Mouse (Mus musculus) granulocyte monocyte progenitor cell, adult 5-6 weeks (primary cell): ENCODE results near the gene Bbs2. TPM values are rescaled to one million over a fixed set of nuclear protein-coding genes. Genes with fewer than 3 reads are reported as not detected.
"Not testable (repeated sequence)": the region's sequence is repeated elsewhere in the genome, so short reads cannot be mapped to it uniquely, and the experiment has no call there.

Experiments used
- ATAC-seq: replicated peaks from 2 replicates; pipeline ENCODE4 v1.8.0; 2016; ENCODE audit warnings: mild to moderate bottlenecking, moderate TSS enrichment, inconsistent platforms; ENCODE audit not compliant: poor library complexity, severe bottlenecking
- total RNA-seq, 2 experiments: library from RNA; stranded (forward) in 1 of 2; stranded (reverse) in 1 of 2; fragments of 200-712, 200-1000 nt in 1 of 2; fragments of >200 nt in 1 of 2; fragmentation: Nextera tagmentation in 1 of 2; gene quantifications; 2 replicates each; pipeline ENCODE4 v1.2.3; 2014 to 2017

The Bbs2 gene
- total RNA-seq (2014; fragmentation: Nextera tagmentation) (3.8 and 17.6 TPM in 2 replicates), total RNA-seq (2017) (5.1 and 15.6 TPM in 2 replicates)

GRCm38 (mm10) chr8:94098081-94098974 lies at the start of gene Bbs2:
Gene Bbs2, minus strand, starts transcription at chr8:94098928.
- peak; percentile 95 for ATAC-seq

GRCm38 (mm10) chr8:94148236-94148635 lies 49.5 kb upstream of the Bbs2 start:
- ATAC-seq = no peak

DNA sequence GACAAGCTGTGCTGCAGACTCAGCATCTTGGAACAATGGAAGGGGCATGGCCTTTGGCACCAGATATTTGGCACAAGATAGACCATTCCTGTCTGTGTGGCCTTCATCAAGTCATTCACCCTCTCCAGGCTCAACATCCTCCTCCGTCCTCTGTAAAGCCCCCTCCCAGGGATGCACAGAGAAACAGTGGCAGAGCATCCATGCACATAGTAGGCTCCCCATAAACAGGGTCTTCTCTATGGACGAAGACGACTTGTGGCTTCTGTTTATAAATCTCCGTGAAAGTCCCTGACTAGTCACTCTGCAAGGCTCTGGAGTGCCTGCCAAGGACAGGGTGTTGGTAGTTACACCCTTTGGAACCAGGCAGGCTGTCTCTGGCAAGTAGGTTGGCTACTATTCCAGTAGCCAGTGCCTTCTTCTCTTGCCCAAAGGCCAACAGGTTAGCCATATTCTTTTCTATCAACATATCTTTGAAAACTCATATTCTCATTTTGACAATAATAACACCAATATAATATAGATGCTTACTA lies 41.6 kb upstream of the Bbs2 start:
- no peak for ATAC-seq

GRCm38 (mm10) chr8:94136933-94137332 lies 38.2 kb upstream of the Bbs2 start, which contains the start of gene Mt4:
Gene Mt4, plus strand, starts transcription at chr8:94137197.
- no peak for ATAC-seq

GRCm38 (mm10) chr8:94136192-94136591 lies 37.5 kb upstream of the Bbs2 start:
- no peak for ATAC-seq

GRCm38 (mm10) chr8:94135556-94135955 lies 36.8 kb upstream of the Bbs2 start:
- ATAC-seq = no peak

DNA sequence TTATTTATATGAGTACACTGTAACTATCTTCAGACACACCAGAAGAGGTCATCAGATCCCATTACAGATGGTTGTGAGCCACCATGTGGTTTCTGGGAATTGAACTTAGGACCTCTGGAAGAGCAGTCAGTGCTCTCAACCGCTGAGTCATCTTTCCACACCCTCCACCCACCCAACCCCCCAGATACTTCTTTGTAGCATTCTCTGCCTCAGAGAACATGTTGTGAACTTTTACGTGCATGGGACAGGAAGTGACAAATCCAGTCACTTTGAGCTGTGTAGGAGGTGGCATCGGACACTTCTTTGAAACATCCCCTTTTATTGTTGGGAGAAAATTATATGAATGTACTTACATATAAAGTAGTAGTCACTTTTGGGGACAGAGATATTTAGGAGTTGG lies 35.9 kb upstream of the Bbs2 start:
- not testable (repeated sequence) for ATAC-seq

GRCm38 (mm10) chr8:94132096-94132495 lies 33.4 kb upstream of the Bbs2 start:
- ATAC-seq = no peak

DNA sequence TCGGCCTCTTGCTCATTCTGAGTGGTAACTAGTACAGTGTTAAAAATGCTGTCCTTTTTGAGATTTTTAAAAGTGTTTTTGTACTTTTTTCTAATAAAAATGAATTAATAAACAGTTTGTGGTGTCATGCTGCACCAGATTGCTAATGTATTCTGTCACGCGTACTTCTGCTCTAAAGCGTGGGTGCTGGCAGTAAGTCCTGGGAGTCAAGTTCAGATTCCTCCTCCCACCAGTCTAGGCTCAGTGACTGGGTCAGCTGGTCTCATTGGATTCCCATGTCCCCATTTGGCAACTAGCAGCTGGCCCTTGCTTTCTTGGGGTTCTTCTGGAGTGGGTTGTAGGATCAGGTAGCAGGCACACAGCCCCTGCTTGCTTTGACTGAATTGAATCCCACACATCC lies 31.4 kb upstream of the Bbs2 start:
- no peak for ATAC-seq

GRCm38 (mm10) chr8:94129133-94129789 lies 30.5 kb upstream of the Bbs2 start:
- no peak for ATAC-seq

- no peak for ATAC-seq
These were observed 29.0 kb upstream of the Bbs2 start for GRCm38 (mm10) chr8:94127711-94128110.

- peak; percentile 89 for ATAC-seq
These were observed 24.2 kb upstream of the Bbs2 start for GRCm38 (mm10) chr8:94122711-94123468.

GRCm38 (mm10) chr8:94121625-94122024 lies 22.9 kb upstream of the Bbs2 start:
- no peak for ATAC-seq

GRCm38 (mm10) chr8:94118776-94119430 lies 20.2 kb upstream of the Bbs2 start:
- ATAC-seq = no peak

DNA sequence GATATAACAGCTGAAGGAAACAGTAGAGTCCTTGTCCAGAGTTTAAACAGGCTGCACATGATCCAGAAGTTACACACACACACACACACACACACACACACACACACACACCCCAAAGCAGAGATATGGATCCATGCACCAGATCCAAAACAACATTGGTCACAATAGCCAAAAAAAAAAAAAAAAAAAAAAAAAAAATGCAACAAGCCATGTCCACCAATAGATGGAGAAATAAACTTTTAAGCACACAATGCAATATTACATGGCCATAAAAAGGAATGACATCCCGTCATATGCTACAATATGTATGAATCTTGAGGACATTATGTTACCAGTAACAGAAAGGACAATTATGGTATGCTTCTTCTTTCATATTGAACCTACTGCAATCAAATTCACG lies 15.2 kb upstream of the Bbs2 start:
- ATAC-seq = no peak

DNA sequence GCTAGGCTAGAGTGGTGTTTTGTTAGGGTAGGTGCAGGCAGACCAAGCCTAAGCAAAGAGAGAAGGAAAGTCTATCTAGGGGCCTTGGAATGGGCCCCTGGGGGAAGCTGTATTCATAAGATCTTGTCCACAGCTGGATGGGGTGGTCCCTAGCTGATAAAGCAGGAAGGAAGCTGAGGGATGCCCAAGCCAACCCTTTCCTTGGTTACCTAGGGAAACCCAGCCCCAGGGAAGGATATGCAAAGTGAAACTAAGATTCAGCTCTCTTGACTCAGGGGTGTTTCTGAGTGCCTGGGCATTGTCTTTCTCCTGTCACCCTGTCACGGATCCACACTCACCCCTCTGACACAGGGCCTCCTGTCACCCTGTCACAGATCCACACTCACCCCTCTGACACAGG lies 14.7 kb upstream of the Bbs2 start:
- peak; percentile 17; the same call in 1 of the 2 replicates for ATAC-seq

GRCm38 (mm10) chr8:94110526-94111177 lies 11.9 kb upstream of the Bbs2 start:
- ATAC-seq = no peak

GRCm38 (mm10) chr8:94109835-94110234 lies 11.1 kb upstream of the Bbs2 start:
- no peak for ATAC-seq

DNA sequence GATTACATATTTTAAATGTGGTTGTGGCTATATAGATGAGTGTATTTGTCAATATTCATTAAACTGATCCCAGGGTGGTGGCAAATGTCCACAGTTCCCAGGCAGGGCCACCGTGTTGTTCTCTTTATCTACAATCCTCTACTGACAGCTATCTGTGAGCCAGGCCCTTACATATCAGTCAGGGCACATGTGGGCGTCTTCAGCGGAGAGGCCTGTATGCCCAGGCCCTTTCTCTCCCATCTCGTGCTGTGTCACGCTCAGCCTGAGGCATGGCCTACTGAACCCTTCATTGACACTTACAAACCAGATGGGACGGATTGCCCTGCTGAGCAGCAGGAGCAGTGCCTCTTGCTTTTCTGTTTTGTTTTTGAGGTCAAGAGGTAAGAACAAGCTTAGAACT lies 10.7 kb upstream of the Bbs2 start:
- ATAC-seq = no peak
